Mouse (Mus musculus): ENCODE measurements around the gene Sncb. TPM values are rescaled to one million over a fixed set of nuclear protein-coding genes. Genes with fewer than 3 reads are reported as not detected.

Sncb gene
- polyA plus RNA-seq, 1 experiment: 0.53 TPM

- WGBS: 85% methylated on average over 4 of the region's 4 CpGs
- Histone ChIP-seq H3K36me3 (ENCODE audit: control insufficient read depth, insufficient read depth, low read length) (no peaks in the 10 kb centered on the region), H3K27me3 (ENCODE audit: control insufficient read depth, insufficient read depth, low read length) (no peaks in the 10 kb centered on the region), H3K27ac (ENCODE audit: control insufficient read depth, insufficient read depth, low read length) (no peak within 1 kb of the TSS), H3K4me3 (ENCODE audit: control insufficient read depth, insufficient read depth, low read length) (no peak within 1 kb of the TSS), H3K4me1 (replicated peaks; ENCODE audit: control insufficient read depth, insufficient read depth, low read length) (no peaks in the 10 kb centered on the region)
- no peak for DNase-seq
- TF ChIP-seq POLR2A (IDR thresholded peaks at IDR 0.05; ENCODE audit: control insufficient read depth, extremely low read depth, insufficient read depth, low read length, poor library complexity) (no peak), CTCF (IDR thresholded peaks at IDR 0.05; ENCODE audit: borderline replicate concordance, control insufficient read depth, extremely low read depth, insufficient read depth, low read length, poor library complexity) (no peak)
These were observed 17.3 kb upstream of the Sncb start, which contains the start of gene Eif4e1b for GRCm38 (mm10) chr13:54783698-54784097. Eif4e1b (plus strand) TSS chr13:54783998.

- H3K27ac ChIP-seq (ENCODE audit: control insufficient read depth, insufficient read depth, low read length): no peak overlapping the region
- no peaks in the 10 kb centered on the region for H3K36me3 ChIP-seq (ENCODE audit: control insufficient read depth, insufficient read depth, low read length)
- 75% methylated on average over 2 of the region's 2 CpGs for WGBS
- no peak for DNase-seq
- H3K4me3 ChIP-seq (ENCODE audit: control insufficient read depth, insufficient read depth, low read length): no peak overlapping the region
- no peaks in the 10 kb centered on the region for H3K4me1 ChIP-seq (replicated peaks; ENCODE audit: control insufficient read depth, insufficient read depth, low read length)
- TF ChIP-seq POLR2A (IDR thresholded peaks at IDR 0.05; ENCODE audit: control insufficient read depth, extremely low read depth, insufficient read depth, low read length, poor library complexity): no peak
- TF ChIP-seq CTCF (IDR thresholded peaks at IDR 0.05; ENCODE audit: borderline replicate concordance, control insufficient read depth, extremely low read depth, insufficient read depth, low read length, poor library complexity): no peak
- H3K27me3 ChIP-seq (ENCODE audit: control insufficient read depth, insufficient read depth, low read length): no peaks in the 10 kb centered on the region
These were observed 16.8 kb upstream of the Sncb start for GRCm38 (mm10) chr13:54783235-54783634.

DNA sequence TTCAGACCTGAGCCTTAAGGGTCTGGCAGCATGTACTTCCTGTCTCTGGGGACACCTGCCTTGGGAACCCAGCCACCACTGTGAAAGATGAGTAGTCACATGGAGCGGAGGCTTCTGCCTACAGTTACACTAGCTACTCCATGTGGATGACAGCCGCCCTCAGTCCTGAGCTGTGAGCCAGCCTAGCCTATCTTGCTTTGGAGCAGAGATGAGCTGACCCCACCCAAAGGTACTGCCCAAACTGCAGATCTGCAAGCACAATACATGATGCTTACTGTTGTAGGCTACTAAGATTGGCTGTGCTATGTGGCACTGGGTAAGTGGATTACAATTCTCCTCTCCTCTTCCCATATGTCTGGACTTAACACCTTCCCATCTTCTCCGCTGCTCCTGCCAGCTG, 14.7 kb upstream of the Sncb start:
- H3K36me3 ChIP-seq (ENCODE audit: control insufficient read depth, insufficient read depth, low read length): no peaks in the 10 kb centered on the region
- WGBS: 94% methylated on average over 3 of the region's 3 CpGs
- no peaks in the 10 kb centered on the region for H3K27me3 ChIP-seq (ENCODE audit: control insufficient read depth, insufficient read depth, low read length)
- DNase-seq: no peak
- TF ChIP-seq POLR2A (IDR thresholded peaks at IDR 0.05; ENCODE audit: control insufficient read depth, extremely low read depth, insufficient read depth, low read length, poor library complexity) (no peak), CTCF (IDR thresholded peaks at IDR 0.05; ENCODE audit: borderline replicate concordance, control insufficient read depth, extremely low read depth, insufficient read depth, low read length, poor library complexity) (no peak)
- H3K27ac ChIP-seq (ENCODE audit: control insufficient read depth, insufficient read depth, low read length): no peak overlapping the region
- no peaks in the 10 kb centered on the region for H3K4me1 ChIP-seq (replicated peaks; ENCODE audit: control insufficient read depth, insufficient read depth, low read length)
- H3K4me3 ChIP-seq (ENCODE audit: control insufficient read depth, insufficient read depth, low read length): no peak overlapping the region

DNA sequence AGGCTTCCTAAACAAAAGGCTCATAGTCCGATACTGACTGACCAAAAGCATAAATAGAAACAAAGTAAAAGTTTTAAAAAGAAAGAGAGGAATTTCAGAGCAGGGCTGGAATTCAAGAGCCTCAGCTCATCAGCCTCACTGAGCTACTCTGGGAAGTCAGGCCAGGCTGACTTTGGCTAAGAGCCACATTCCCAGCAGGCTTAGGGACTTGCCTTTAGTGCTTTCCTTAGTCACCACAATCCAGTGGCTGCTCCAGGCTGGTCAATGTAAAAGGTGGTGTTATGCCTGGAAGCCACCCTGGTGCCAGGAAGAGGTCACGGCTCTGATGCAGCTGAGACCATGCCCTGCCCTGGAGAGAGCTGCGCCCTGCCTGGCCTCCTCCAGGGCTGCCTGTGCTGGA, 14.2 kb upstream of the Sncb start:
- no peaks in the 10 kb centered on the region for H3K27me3 ChIP-seq (ENCODE audit: control insufficient read depth, insufficient read depth, low read length)

GRCm38 (mm10) chr13:54767012-54767411, 617 bp upstream of the Sncb start:
- no peak overlapping the region for H3K27ac ChIP-seq (ENCODE audit: control insufficient read depth, insufficient read depth, low read length)
- H3K4me1 ChIP-seq (replicated peaks; ENCODE audit: control insufficient read depth, insufficient read depth, low read length): peaks cover 7% of the 10 kb centered on the region; the same call in 1 of the 2 replicates
- no peak overlapping the region for H3K4me3 ChIP-seq (ENCODE audit: control insufficient read depth, insufficient read depth, low read length)
- 80% methylated on average over 4 of the region's 4 CpGs for WGBS
- H3K36me3 ChIP-seq (ENCODE audit: control insufficient read depth, insufficient read depth, low read length): no peaks in the 10 kb centered on the region
- peaks cover 10% of the 10 kb centered on the region; the same call in 1 of the 2 replicates for H3K27me3 ChIP-seq (ENCODE audit: control insufficient read depth, insufficient read depth, low read length)
- TF ChIP-seq POLR2A (IDR thresholded peaks at IDR 0.05; ENCODE audit: control insufficient read depth, extremely low read depth, insufficient read depth, low read length, poor library complexity): no peak
- TF ChIP-seq CTCF (IDR thresholded peaks at IDR 0.05; ENCODE audit: borderline replicate concordance, control insufficient read depth, extremely low read depth, insufficient read depth, low read length, poor library complexity): no peak
- no peak for DNase-seq

More for the DNA sequence above, 14.2 kb upstream of the Sncb start:
- H3K4me1 ChIP-seq (replicated peaks; ENCODE audit: control insufficient read depth, insufficient read depth, low read length): no peaks in the 10 kb centered on the region
- no peak for DNase-seq
- 88% methylated on average over 3 of the region's 3 CpGs for WGBS
- no peaks in the 10 kb centered on the region for H3K36me3 ChIP-seq (ENCODE audit: control insufficient read depth, insufficient read depth, low read length)
- TF ChIP-seq POLR2A (IDR thresholded peaks at IDR 0.05; ENCODE audit: control insufficient read depth, extremely low read depth, insufficient read depth, low read length, poor library complexity) (no peak), CTCF (IDR thresholded peaks at IDR 0.05; ENCODE audit: borderline replicate concordance, control insufficient read depth, extremely low read depth, insufficient read depth, low read length, poor library complexity) (no peak)
- no peak overlapping the region for H3K27ac ChIP-seq (ENCODE audit: control insufficient read depth, insufficient read depth, low read length)
- H3K4me3 ChIP-seq (ENCODE audit: control insufficient read depth, insufficient read depth, low read length): no peak overlapping the region

- whole genome bisulfite sequencing: 8% methylated on average over 44 of the region's 44 CpGs
- H3K27me3 ChIP-seq (ENCODE audit: control insufficient read depth, insufficient read depth, low read length): peaks cover 10% of the 10 kb centered on the region; the same call in 1 of the 2 replicates
- no peaks in the 10 kb centered on the region for H3K36me3 ChIP-seq (ENCODE audit: control insufficient read depth, insufficient read depth, low read length)
- H3K4me1 ChIP-seq (replicated peaks; ENCODE audit: control insufficient read depth, insufficient read depth, low read length): peaks cover 7% of the 10 kb centered on the region; the same call in 1 of the 2 replicates
- TF ChIP-seq CTCF (IDR thresholded peaks at IDR 0.05; ENCODE audit: borderline replicate concordance, control insufficient read depth, extremely low read depth, insufficient read depth, low read length, poor library complexity) (no peak), POLR2A (IDR thresholded peaks at IDR 0.05; ENCODE audit: control insufficient read depth, extremely low read depth, insufficient read depth, low read length, poor library complexity) (no peak)
- no peak for DNase-seq
- H3K4me3 ChIP-seq (ENCODE audit: control insufficient read depth, insufficient read depth, low read length): peak overlapping the region; percentile 24; the same call in 1 of the 2 replicates
- H3K27ac ChIP-seq (ENCODE audit: control insufficient read depth, insufficient read depth, low read length): no peak overlapping the region
These were observed 859 bp downstream of the Sncb start for GRCm38 (mm10) chr13:54765281-54766191.
